Mouse (Mus musculus) intestine, embryonic 14.5 days (tissue): ENCODE measurements around the gene Pwp2. TPM values are rescaled to one million over a fixed set of nuclear protein-coding genes. Genes with fewer than 3 reads are reported as not detected.

Experiments used
- ATAC-seq: fragments of 200-750 bp; cut with Nextera tagmentation; replicated peaks from 2 replicates; pipeline ENCODE4 v1.8.0; 2017; ENCODE audit warnings: low read depth, moderate number of reproducible peaks, moderate TSS enrichment, moderate library complexity; ENCODE audit not compliant: low FRiP score, low TSS enrichment
- DNase-seq: peaks from one replicate; pipeline ENCODE4 v3.0.0-alpha.2; 2018; ENCODE audit warnings: low spot score
- H3K27ac ChIP-seq: fragments of 300-500 bp; sonication (generic); 2 replicates; pipeline ENCODE4 v1.5.1; 2014; ENCODE audit warnings: low read depth, mild to moderate bottlenecking, control low read depth
- H3K27me3 ChIP-seq: fragments of 300-500 bp; sonication (generic); replicated peaks from 2 replicates; pipeline ENCODE4 v1.6.1; 2014; ENCODE audit warnings: low read length, control low read depth; ENCODE audit not compliant: control insufficient read depth, insufficient read depth
- H3K36me3 ChIP-seq: fragments of 300-500 bp; sonication (generic); 2 replicates; pipeline ENCODE4 v1.6.1; 2014; ENCODE audit warnings: low read length, control low read depth; ENCODE audit not compliant: control insufficient read depth, insufficient read depth
- H3K4me1 ChIP-seq: fragments of 300-500 bp; sonication (generic); replicated peaks from 2 replicates; pipeline ENCODE4 v1.6.1; 2014; ENCODE audit warnings: low read length, control low read depth, mixed read lengths; ENCODE audit not compliant: control insufficient read depth, insufficient read depth
- H3K4me2 ChIP-seq: fragments of 300-500 bp; sonication (generic); 2 replicates; pipeline ENCODE4 v1.6.1; 2014; ENCODE audit warnings: low read length
- H3K4me3 ChIP-seq: fragments of 300-500 bp; sonication (generic); 2 replicates; pipeline ENCODE4 v1.5.1; 2014; ENCODE audit warnings: low read depth, low read length, control low read depth, mixed read lengths
- H3K9ac ChIP-seq: fragments of 300-500 bp; sonication (generic); 2 replicates; pipeline ENCODE4 v1.6.1; 2014; ENCODE audit warnings: mild to moderate bottlenecking, low read length
- H3K9me3 ChIP-seq: fragments of 300-500 bp; sonication (generic); 2 replicates; pipeline ENCODE4 v1.6.1; 2016; ENCODE audit warnings: low read length, control low read depth; ENCODE audit not compliant: control insufficient read depth
- WGBS: fragments of 180-500 bp; shearing (Covaris S2); extraction: QIAGEN DNeasy Blood & Tissue Kit; methylation state at CpG from one replicate; pipeline ENCODE4 v1.1.7; 2014; 5-methylcytosine and 5-hydroxymethylcytosine counted together
- polyA plus RNA-seq: library from polyadenylated mRNA; unstranded; fragments of >200 nt; fragmentation: Nextera tagmentation; extraction: Ambion mirVana; gene quantifications from 2 replicates; pipeline ENCODE4 v1.2.1, GENCODE M21; 2014

The Pwp2 gene
- polyA plus RNA-seq, 1 experiment from 2014 or later, result 19.0 TPM

- peak; percentile 76 for ATAC-seq
- H3K27me3 ChIP-seq, result no peaks in the 10 kb centered on the region
- peaks cover 42% of the 10 kb centered on the region for H3K36me3 ChIP-seq
- H3K9ac ChIP-seq, result no peak overlapping the region
- no peak overlapping the region for H3K27ac ChIP-seq
- H3K4me1 ChIP-seq, result peaks cover 6% of the 10 kb centered on the region
- WGBS, result 3% methylated on average over 7 of the region's 7 CpGs
- H3K9me3 ChIP-seq, result no peaks in the 10 kb centered on the region
- peak; percentile 95 for DNase-seq
- no peak overlapping the region for H3K4me3 ChIP-seq
- peak overlapping the region; percentile 40; the same call in 1 of the 2 replicates for H3K4me2 ChIP-seq
These were observed 25.0 kb downstream of the Pwp2 start for GRCm38 (mm10) chr10:78159906-78160305.

GRCm38 (mm10) chr10:78159252-78159878 is 25.6 kb downstream of the Pwp2 start:
- DNase-seq (peak; percentile 78), ATAC-seq (peak; percentile 58)
- H3K4me3 ChIP-seq, result no peak overlapping the region
- H3K27me3 ChIP-seq, result no peaks in the 10 kb centered on the region
- peaks cover 6% of the 10 kb centered on the region for H3K4me1 ChIP-seq
- no peak overlapping the region for H3K27ac ChIP-seq
- 14% methylated on average over 17 of the region's 17 CpGs for WGBS
- H3K9me3 ChIP-seq, result no peaks in the 10 kb centered on the region
- H3K9ac ChIP-seq, result no peak overlapping the region
- H3K4me2 ChIP-seq, result peak overlapping the region; percentile 40
- H3K36me3 ChIP-seq, result peaks cover 36% of the 10 kb centered on the region

- H3K4me1 ChIP-seq, result peaks cover 6% of the 10 kb centered on the region
- no peak overlapping the region for H3K9ac ChIP-seq
- no peaks in the 10 kb centered on the region for H3K9me3 ChIP-seq
- H3K27ac ChIP-seq, result no peak overlapping the region
- no peak for ATAC-seq
- no peak overlapping the region for H3K4me2 ChIP-seq
- H3K36me3 ChIP-seq, result peaks cover 27% of the 10 kb centered on the region
- DNase-seq, result no peak
- WGBS, result 81% methylated on average over 15 of the region's 15 CpGs
- no peaks in the 10 kb centered on the region for H3K27me3 ChIP-seq
- no peak overlapping the region for H3K4me3 ChIP-seq
These were observed 26.9 kb downstream of the Pwp2 start for GRCm38 (mm10) chr10:78158041-78158440.

GRCm38 (mm10) chr10:78156926-78157325 is 28.0 kb downstream of the Pwp2 start:
- no peaks in the 10 kb centered on the region for H3K9me3 ChIP-seq
- no peak overlapping the region for H3K4me3 ChIP-seq
- peaks cover 6% of the 10 kb centered on the region for H3K4me1 ChIP-seq
- no peaks in the 10 kb centered on the region for H3K27me3 ChIP-seq
- ATAC-seq (no peak), DNase-seq (no peak)
- no peak overlapping the region for H3K4me2 ChIP-seq
- H3K36me3 ChIP-seq, result peaks cover 16% of the 10 kb centered on the region
- WGBS, result 47% methylated on average over 6 of the region's 6 CpGs
- H3K27ac ChIP-seq, result no peak overlapping the region
- no peak overlapping the region for H3K9ac ChIP-seq

GRCm38 (mm10) chr10:78148834-78149766 is 35.8 kb downstream of the Pwp2 start:
- Histone ChIP-seq H3K27ac (no peak overlapping the region), H3K9me3 (no peaks in the 10 kb centered on the region), H3K4me3 (no peak overlapping the region), H3K4me1 (no peaks in the 10 kb centered on the region), H3K27me3 (no peaks in the 10 kb centered on the region), H3K4me2 (no peak overlapping the region), H3K9ac (no peak overlapping the region), H3K36me3 (no peaks in the 10 kb centered on the region)
- 64% methylated on average over 10 of the region's 10 CpGs for whole genome bisulfite sequencing
- ATAC-seq (no peak), DNase-seq (no peak)

GRCm38 (mm10) chr10:78147908-78148441 is 37.0 kb downstream of the Pwp2 start:
- Histone ChIP-seq H3K9ac (no peak overlapping the region), H3K36me3 (no peaks in the 10 kb centered on the region), H3K4me1 (no peaks in the 10 kb centered on the region), H3K9me3 (no peaks in the 10 kb centered on the region), H3K4me2 (no peak overlapping the region), H3K27ac (no peak overlapping the region), H3K27me3 (no peaks in the 10 kb centered on the region), H3K4me3 (no peak overlapping the region)
- DNase-seq, result no peak
- 64% methylated on average over 4 of the region's 4 CpGs for WGBS
- ATAC-seq, result peak; percentile 64

GRCm38 (mm10) chr10:78143727-78144505 is 41.0 kb downstream of the Pwp2 start:
- DNase-seq, result no peak
- H3K27me3 ChIP-seq, result no peaks in the 10 kb centered on the region
- WGBS, result 43% methylated on average over 8 of the region's 8 CpGs
- no peak overlapping the region for H3K4me3 ChIP-seq
- H3K4me2 ChIP-seq, result no peak overlapping the region
- no peaks in the 10 kb centered on the region for H3K36me3 ChIP-seq
- peaks cover 9% of the 10 kb centered on the region for H3K4me1 ChIP-seq
- no peaks in the 10 kb centered on the region for H3K9me3 ChIP-seq
- H3K27ac ChIP-seq, result no peak overlapping the region
- no peak overlapping the region for H3K9ac ChIP-seq
- ATAC-seq, result no peak; the same call in 1 of the 2 replicates

GRCm38 (mm10) chr10:78140843-78141242 is 44.1 kb downstream of the Pwp2 start:
- peaks cover 15% of the 10 kb centered on the region for H3K4me1 ChIP-seq
- ATAC-seq, result no peak
- no peak overlapping the region for H3K9ac ChIP-seq
- H3K27ac ChIP-seq, result no peak overlapping the region
- DNase-seq, result no peak
- 67% methylated on average over 3 of the region's 3 CpGs for WGBS
- H3K4me2 ChIP-seq, result no peak overlapping the region
- no peaks in the 10 kb centered on the region for H3K36me3 ChIP-seq
- no peaks in the 10 kb centered on the region for H3K9me3 ChIP-seq
- no peaks in the 10 kb centered on the region for H3K27me3 ChIP-seq
- H3K4me3 ChIP-seq, result no peak overlapping the region
